Mouse (Mus musculus) embryonic facial prominence, embryonic 13.5 days (tissue): ENCODE measurements at regions not wholly inside any gene's neighbourhood (a gene's known extent, or its start where the extent isn't known, plus 50 kb on each side); places are given as distances from the start of the nearest gene placed in this dataset.

ENCODE experiments used
- ATAC-seq: fragments of 200-750 bp; cut with Nextera tagmentation; 2 replicates; pipeline ENCODE4 v1.8.0; 2017; ENCODE audit warnings: low read depth; ENCODE audit not compliant: insufficient number of reproducible peaks, insufficient read depth, low FRiP score, low TSS enrichment
- H3K27ac ChIP-seq: fragments of 300-500 bp; sonication (generic); 2 replicates; pipeline ENCODE4 v1.5.1; 2015; ENCODE audit warnings: moderate library complexity, mild to moderate bottlenecking, inconsistent platforms
- H3K27me3 ChIP-seq: fragments of 300-500 bp; sonication (generic); 2 replicates; pipeline ENCODE4 v1.6.1; 2015; ENCODE audit warnings: mild to moderate bottlenecking, inconsistent platforms
- H3K36me3 ChIP-seq: fragments of 300-500 bp; sonication (generic); 2 replicates; pipeline ENCODE4 v1.6.1; 2015; ENCODE audit warnings: mild to moderate bottlenecking, inconsistent platforms
- H3K4me1 ChIP-seq: fragments of 300-500 bp; sonication (generic); 2 replicates; pipeline ENCODE4 v1.6.1; 2015; ENCODE audit warnings: inconsistent platforms
- H3K4me2 ChIP-seq: fragments of 300-500 bp; sonication (generic); 2 replicates; pipeline ENCODE4 v1.6.1; 2015; ENCODE audit warnings: moderate library complexity, mild to moderate bottlenecking, inconsistent platforms
- H3K4me3 ChIP-seq: fragments of 300-500 bp; sonication (generic); 2 replicates; pipeline ENCODE4 v1.5.1; 2015; ENCODE audit warnings: mild to moderate bottlenecking, inconsistent platforms
- H3K9ac ChIP-seq: fragments of 300-500 bp; sonication (generic); 2 replicates; pipeline ENCODE4 v1.6.1; 2015; ENCODE audit warnings: mild to moderate bottlenecking, inconsistent platforms
- H3K9me3 ChIP-seq: fragments of 300-500 bp; sonication (generic); 2 replicates; pipeline ENCODE4 v1.6.1; 2016; ENCODE audit warnings: inconsistent platforms
- WGBS: fragments of 180-500 bp; shearing (Covaris S2); methylation state at CpG from one replicate; pipeline ENCODE4 v1.1.7; 2015; ENCODE audit warnings: mixed read lengths; 5-methylcytosine and 5-hydroxymethylcytosine counted together

DNA sequence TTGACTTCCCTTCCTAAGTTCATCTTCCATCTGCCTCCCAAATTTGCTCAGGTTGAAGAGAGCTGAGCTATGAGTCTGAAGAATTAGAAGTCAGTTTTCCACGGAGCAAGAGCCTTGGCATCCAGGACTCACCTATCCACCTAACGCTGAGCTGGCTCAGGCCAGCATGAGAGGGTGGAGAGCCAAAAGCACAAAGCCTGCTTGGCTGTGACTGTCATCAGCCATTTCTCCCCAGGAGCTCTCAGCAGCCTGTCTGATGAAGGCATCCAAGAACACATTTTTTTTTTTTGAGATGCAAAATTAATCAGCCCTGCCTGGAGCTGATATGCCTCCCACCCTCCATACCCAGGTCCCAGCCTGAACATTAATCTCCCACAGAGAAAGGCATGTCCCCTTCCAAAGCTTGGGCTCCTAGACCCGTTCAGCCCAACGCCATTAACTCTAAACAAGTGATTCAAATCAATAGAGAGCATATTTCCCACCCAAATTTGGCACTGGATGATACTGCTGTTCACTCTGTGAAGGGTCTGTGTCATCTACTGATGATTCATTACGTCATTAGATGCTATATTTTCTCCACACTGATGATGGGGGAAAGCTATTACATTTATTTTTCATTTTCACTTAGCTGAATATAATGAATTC is 103.8 kb upstream of the Peli1 start:
- Histone ChIP-seq H3K36me3 (no peaks in the 10 kb centered on the region), H3K27me3 (no peaks in the 10 kb centered on the region), H3K9ac (no peak overlapping the region), H3K4me1 (peaks cover 10% of the 10 kb centered on the region; the same call in 1 of the 2 replicates), H3K4me3 (no peak overlapping the region), H3K9me3 (no peaks in the 10 kb centered on the region), H3K27ac (no peak overlapping the region), H3K4me2 (no peak overlapping the region)
- WGBS: 76% methylated on average over 5 of the region's 5 CpGs
- ATAC-seq: no peak

DNA sequence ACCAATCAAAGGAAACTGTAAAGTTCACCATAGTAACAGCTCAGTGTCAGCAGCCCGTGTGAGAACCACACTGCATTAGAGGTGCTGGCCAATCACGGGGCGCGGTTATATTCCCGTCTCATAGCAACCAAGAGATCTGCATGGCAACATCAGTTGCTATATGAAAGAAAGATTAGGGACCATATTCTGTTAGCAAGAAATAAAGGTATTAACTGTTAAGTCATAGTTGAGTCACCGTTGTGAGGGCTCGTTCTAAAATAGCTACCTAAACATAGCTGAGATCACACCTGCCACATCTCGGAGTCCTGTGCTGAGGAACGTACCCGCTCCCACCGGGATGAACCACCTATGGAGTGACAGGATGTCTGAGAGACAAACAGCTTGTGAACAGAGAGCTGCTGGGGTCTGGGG is 103.2 kb upstream of the Peli1 start:
- Histone ChIP-seq H3K4me2 (no peak overlapping the region), H3K36me3 (no peaks in the 10 kb centered on the region), H3K4me3 (no peak overlapping the region), H3K9me3 (no peaks in the 10 kb centered on the region), H3K27me3 (no peaks in the 10 kb centered on the region), H3K4me1 (peaks cover 10% of the 10 kb centered on the region; the same call in 1 of the 2 replicates), H3K27ac (no peak overlapping the region), H3K9ac (no peak overlapping the region)
- WGBS: 88% methylated on average over 11 of the region's 11 CpGs
- no peak for ATAC-seq

DNA sequence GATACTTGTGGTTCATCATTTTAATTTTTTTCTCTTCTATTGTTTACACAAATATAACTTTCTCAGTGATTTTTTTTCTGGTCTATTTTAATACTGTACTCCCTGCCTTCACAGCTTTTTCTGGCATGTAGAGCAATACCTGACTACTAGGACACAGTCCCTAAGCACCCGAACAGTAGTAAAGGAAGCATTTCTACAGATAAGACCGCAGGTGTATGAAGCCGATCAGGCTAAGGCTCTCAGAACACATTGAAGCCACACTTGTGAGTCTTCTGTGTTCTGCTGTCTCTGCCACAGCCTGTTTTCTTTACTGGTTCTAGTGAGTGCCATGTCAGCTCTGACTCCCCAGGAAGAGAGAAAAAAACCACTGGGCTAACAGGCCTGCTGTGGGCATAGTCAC is 102.2 kb upstream of the Peli1 start:
- Histone ChIP-seq H3K9ac (no peak overlapping the region), H3K4me1 (peaks cover 10% of the 10 kb centered on the region; the same call in 1 of the 2 replicates), H3K9me3 (no peaks in the 10 kb centered on the region), H3K27me3 (no peaks in the 10 kb centered on the region), H3K4me2 (no peak overlapping the region), H3K27ac (no peak overlapping the region), H3K4me3 (no peak overlapping the region), H3K36me3 (no peaks in the 10 kb centered on the region)
- no peak for ATAC-seq
- WGBS: 93% methylated on average over 3 of the region's 3 CpGs

DNA sequence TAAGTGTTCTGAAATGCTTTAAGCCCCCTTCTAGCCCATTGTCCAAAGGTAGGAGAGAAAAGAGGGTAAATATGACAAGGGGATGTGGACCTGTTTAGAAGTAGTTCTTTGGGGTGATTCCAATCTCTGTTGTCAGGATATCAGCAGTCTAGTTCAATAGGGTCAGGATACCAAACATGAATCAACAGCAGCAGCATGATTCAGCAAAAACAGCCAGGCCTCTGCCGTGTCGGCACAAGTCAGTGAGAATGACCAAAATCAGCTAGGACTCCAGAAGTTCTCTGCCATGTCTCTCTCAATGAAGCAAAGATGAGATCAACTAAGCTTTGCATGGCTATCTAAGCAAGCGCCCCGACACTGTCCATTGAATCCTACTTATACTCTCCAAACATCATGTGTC is 97.5 kb upstream of the Peli1 start:
- WGBS: 94% methylated on average over 4 of the region's 4 CpGs
- Histone ChIP-seq H3K4me3 (no peak overlapping the region), H3K4me2 (no peak overlapping the region), H3K9me3 (peaks cover 3% of the 10 kb centered on the region; the same call in 1 of the 2 replicates), H3K27ac (no peak overlapping the region), H3K4me1 (peaks cover 10% of the 10 kb centered on the region; the same call in 1 of the 2 replicates), H3K9ac (no peak overlapping the region), H3K36me3 (no peaks in the 10 kb centered on the region), H3K27me3 (no peaks in the 10 kb centered on the region)
- no peak for ATAC-seq

DNA sequence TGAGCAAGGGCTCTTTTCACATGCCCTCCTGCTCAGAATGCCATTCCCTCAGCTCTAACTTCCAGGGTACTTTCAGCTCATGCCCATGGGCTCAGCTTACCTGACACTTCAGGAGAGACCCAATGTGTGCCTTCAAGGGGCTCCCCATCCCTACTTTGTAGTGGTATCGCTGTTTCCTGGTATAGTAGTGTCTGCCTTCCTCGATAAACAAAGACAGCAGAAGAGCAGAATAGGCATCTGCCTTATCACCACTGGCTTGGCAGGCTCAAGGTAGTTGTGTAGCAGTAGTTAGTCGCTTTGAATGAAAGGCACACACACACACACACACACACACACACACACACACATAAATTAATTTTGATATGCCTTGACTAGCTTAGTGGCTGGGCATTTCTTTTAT is 89.7 kb upstream of the Peli1 start:
- 84% methylated on average over 3 of the region's 3 CpGs for WGBS
- Histone ChIP-seq H3K4me3 (no peak overlapping the region), H3K27me3 (no peaks in the 10 kb centered on the region), H3K9ac (no peak overlapping the region), H3K9me3 (peaks cover 3% of the 10 kb centered on the region; the same call in 1 of the 2 replicates), H3K27ac (no peak overlapping the region), H3K4me2 (no peak overlapping the region), H3K4me1 (no peaks in the 10 kb centered on the region), H3K36me3 (no peaks in the 10 kb centered on the region)
- no peak for ATAC-seq

DNA sequence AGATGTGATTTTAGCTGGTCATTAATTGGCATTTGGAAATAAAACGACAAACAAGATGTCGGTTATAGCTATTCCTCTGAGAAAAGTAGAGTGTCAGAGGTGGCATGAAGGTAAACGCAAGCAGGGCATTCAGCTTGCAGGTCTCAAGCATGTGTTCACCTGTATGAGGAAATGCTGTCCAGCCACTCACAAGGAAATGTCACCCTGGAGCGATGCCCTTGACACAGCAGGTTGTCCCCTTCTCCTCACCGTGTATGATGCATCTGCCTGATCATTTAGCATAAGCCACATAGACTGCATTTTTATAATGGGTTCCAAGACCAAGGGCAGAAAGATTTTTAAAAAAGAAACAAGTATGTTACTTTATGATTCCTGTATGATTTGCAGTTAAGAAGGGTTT is 83.9 kb upstream of the Peli1 start:
- Histone ChIP-seq H3K36me3 (no peaks in the 10 kb centered on the region), H3K27me3 (no peaks in the 10 kb centered on the region), H3K4me1 (peaks cover 6% of the 10 kb centered on the region; the same call in 1 of the 2 replicates), H3K27ac (no peak overlapping the region), H3K4me3 (no peak overlapping the region), H3K9ac (no peak overlapping the region), H3K9me3 (no peaks in the 10 kb centered on the region), H3K4me2 (no peak overlapping the region)
- 94% methylated on average over 5 of the region's 5 CpGs for WGBS
- ATAC-seq: no peak

DNA sequence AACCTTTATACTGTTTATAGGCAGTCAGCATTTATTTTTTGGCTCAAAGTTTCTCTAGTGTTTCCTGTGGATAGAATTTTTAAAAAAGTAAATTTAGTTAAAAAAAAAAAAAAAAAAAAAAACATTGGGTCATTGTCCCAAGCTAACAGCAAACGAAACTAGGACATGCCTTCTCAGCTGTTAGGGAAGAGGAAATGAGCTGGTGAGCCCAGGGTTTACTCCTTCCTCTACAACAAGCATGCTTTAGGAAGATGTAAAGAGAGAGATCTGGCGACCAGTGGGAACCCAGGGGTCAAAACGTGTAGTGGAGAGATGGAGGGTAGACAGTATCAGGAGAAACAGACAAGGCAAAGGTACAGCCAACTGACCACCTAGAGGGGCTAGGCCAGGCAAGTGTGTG is 81.6 kb upstream of the Peli1 start:
- no peak overlapping the region for H3K4me2 ChIP-seq
- H3K4me3 ChIP-seq: no peak overlapping the region
- ATAC-seq: no peak
- no peaks in the 10 kb centered on the region for H3K9me3 ChIP-seq
- H3K27me3 ChIP-seq: no peaks in the 10 kb centered on the region
- WGBS: 73% methylated on average over 3 of the region's 3 CpGs
- no peaks in the 10 kb centered on the region for H3K36me3 ChIP-seq
- H3K9ac ChIP-seq: no peak overlapping the region
- H3K27ac ChIP-seq: no peak overlapping the region
- peaks cover 6% of the 10 kb centered on the region; the same call in 1 of the 2 replicates for H3K4me1 ChIP-seq

DNA sequence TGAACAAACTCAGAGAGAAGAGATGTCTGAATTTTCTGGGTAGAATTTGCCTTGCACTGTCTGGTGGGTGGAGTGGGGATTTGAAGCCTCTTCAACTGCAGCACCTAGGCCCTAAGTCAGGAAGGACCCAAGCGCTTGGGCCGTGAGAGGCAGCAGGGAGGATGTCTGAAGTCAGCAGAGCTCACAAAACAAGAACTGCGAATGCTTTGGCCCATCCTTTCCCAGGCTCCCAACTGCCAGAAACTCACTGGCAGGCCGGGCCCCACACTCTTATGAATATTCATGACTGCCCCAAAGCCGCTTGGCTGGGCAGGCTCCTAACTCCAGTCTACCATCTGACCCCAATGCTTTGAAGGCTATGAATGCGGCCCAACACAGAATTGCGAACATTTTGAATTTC is 80.2 kb upstream of the Peli1 start:
- Histone ChIP-seq H3K9me3 (no peaks in the 10 kb centered on the region), H3K27me3 (no peaks in the 10 kb centered on the region), H3K4me2 (no peak overlapping the region), H3K4me3 (no peak overlapping the region), H3K27ac (no peak overlapping the region), H3K36me3 (no peaks in the 10 kb centered on the region), H3K4me1 (peaks cover 6% of the 10 kb centered on the region; the same call in 1 of the 2 replicates), H3K9ac (no peak overlapping the region)
- ATAC-seq: no peak
- WGBS: 49% methylated on average over 7 of the region's 7 CpGs

DNA sequence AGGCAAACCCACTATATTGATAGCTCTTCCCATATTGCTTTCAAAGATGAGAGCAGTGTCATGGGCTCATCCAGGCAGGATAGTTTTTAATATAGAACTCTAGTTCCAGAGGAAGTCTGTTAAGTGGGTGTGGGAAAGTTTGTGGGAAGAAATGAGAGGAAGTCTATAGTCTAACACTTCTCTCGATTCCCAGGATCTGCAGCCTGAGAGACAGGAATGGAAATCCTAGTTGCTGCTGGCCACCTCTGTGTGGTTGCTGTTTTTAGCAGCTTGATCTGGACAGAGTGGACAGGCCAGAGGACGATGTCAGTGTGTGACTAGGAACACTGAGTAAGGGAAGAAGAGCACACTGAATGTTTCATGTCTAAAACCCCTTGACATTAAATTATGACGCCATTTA is 76.8 kb upstream of the Peli1 start:
- WGBS: 73% methylated on average over 3 of the region's 3 CpGs
- no peak overlapping the region for H3K27ac ChIP-seq
- no peaks in the 10 kb centered on the region for H3K9me3 ChIP-seq
- H3K27me3 ChIP-seq: no peaks in the 10 kb centered on the region
- no peaks in the 10 kb centered on the region for H3K36me3 ChIP-seq
- no peak overlapping the region for H3K4me2 ChIP-seq
- no peak for ATAC-seq
- H3K9ac ChIP-seq: no peak overlapping the region
- no peak overlapping the region for H3K4me3 ChIP-seq
- H3K4me1 ChIP-seq: peaks cover 22% of the 10 kb centered on the region

DNA sequence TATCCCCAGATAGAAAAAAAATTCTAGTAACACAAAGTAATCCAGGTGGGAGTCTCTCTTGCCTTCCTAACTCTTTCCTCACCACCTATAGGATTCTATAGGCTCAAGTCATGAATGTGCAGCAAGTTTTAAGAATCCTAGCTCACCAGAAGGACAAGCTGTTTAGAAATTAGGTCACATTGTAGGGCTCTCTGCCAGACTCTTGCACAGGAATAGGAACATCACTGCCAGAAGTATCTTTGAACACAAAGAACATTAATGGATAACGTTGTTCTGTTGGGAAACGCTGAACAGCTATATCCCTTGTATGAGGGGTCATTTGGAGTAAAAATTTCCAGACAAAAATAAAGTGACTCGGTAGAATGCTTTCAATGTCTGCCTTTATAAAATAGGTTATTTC is 75.6 kb upstream of the Peli1 start:
- H3K4me1 ChIP-seq: peaks cover 22% of the 10 kb centered on the region
- H3K9ac ChIP-seq: no peak overlapping the region
- 85% methylated on average over 3 of the region's 3 CpGs for WGBS
- no peak overlapping the region for H3K4me2 ChIP-seq
- no peaks in the 10 kb centered on the region for H3K27me3 ChIP-seq
- no peaks in the 10 kb centered on the region for H3K36me3 ChIP-seq
- H3K9me3 ChIP-seq: no peaks in the 10 kb centered on the region
- no peak for ATAC-seq
- H3K27ac ChIP-seq: no peak overlapping the region
- H3K4me3 ChIP-seq: no peak overlapping the region

DNA sequence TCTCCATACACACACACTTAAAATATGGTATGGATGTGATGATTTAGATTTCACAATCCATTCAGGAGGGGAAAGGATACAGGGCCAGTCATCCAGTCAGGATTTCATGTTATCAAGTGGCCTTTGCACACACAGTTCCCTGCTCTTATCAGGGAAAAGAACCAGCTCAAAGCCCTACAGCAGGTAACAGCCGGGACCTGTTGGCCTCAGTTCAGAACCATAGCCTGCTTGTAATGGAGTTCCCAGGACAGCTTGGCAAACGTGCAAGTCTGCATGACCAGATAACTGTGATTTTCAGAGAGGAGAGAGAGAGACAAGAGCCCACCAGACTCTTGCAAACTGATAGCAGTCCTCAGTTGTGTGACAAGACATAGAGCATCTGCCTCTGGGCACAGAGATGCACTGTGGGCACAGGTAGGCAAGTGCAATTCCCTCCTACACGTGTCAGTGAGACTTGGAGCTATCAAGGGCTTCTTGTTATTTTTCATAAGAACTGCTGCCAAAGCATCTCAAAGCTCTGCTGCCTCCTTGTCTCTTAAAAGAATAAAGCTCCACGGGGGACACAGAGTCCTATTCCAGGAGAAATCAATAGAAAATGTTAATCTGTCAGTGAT is 74.9 kb upstream of the Peli1 start:
- ATAC-seq: no peak
- no peaks in the 10 kb centered on the region for H3K27me3 ChIP-seq
- H3K4me3 ChIP-seq: no peak overlapping the region
- no peak overlapping the region for H3K27ac ChIP-seq
- no peaks in the 10 kb centered on the region for H3K36me3 ChIP-seq
- no peaks in the 10 kb centered on the region for H3K9me3 ChIP-seq
- H3K9ac ChIP-seq: no peak overlapping the region
- peaks cover 22% of the 10 kb centered on the region for H3K4me1 ChIP-seq
- WGBS: 31% methylated on average over 4 of the region's 4 CpGs
- no peak overlapping the region for H3K4me2 ChIP-seq

DNA sequence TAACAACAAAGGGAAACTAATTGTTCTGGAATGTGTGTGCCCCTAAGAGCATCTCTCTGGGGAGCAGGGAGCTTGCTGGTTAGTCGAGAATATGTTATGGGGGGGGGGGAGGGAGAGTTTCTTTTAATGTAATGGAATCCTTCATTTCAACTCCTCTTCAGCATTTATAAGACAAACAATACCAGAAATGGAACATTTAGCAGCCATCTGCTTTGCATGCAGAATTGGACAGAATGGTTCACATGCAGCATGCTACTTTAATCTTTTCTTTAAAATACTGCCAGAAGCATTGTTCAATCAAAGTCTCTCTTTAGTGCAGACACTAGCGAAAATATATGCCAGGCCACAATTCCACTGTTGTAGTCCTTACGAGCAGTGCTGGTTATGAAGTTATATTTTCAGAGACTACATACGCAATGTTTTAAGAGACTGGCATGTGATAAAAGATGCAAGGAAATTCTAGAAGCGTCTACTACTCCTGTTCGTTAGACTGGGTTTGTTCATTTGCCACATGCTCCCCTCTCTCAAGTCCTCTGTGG is 74.2 kb upstream of the Peli1 start:
- Histone ChIP-seq H3K4me1 (peaks cover 17% of the 10 kb centered on the region), H3K27ac (peak overlapping the region; percentile 30), H3K9me3 (no peaks in the 10 kb centered on the region), H3K9ac (no peak overlapping the region), H3K4me3 (no peak overlapping the region), H3K4me2 (no peak overlapping the region), H3K36me3 (no peaks in the 10 kb centered on the region), H3K27me3 (no peaks in the 10 kb centered on the region)
- WGBS: 34% methylated on average over 6 of the region's 6 CpGs
- no peak for ATAC-seq
